Mouse (Mus musculus) stomach, postnatal 0 days (tissue): ENCODE measurements at regions not wholly inside any gene's neighbourhood (a gene's known extent, or its start where the extent isn't known, plus 50 kb on each side); places are given as distances from the start of the nearest gene placed in this dataset.

Experiments
- CTCF ChIP-seq: IDR thresholded peaks from 2 replicates; pipeline ENCODE4 v1.5.1; 2016; ENCODE audit warnings: antibody characterized with exemption, low read depth, mild to moderate bottlenecking, moderate library complexity
- EP300 ChIP-seq: optimal IDR thresholded peaks from 2 replicates; pipeline ENCODE3; 2016; ENCODE audit warnings: antibody characterized with exemption

- TF ChIP-seq CTCF (no peak), EP300 (no peak)
Measured at GRCm38 (mm10) chr13:107522942-107523341, 501.0 kb upstream of the Kif2a start.
